Mouse (Mus musculus) kidney, postnatal 36 days (tissue): ENCODE measurements around the gene Tecr.
A peak's percentile ranks its signal among the peaks of the same experiment; 100 is the strongest.
"Not testable (repeated sequence)": the region's sequence is repeated elsewhere in the genome, so short reads cannot be mapped to it uniquely, and the experiment has no call there.

Source experiments
- DNase-seq, 2 experiments: peaks; one replicate each; pipeline ENCODE4 v3.0.0; 2021 to 2022; ENCODE audit warnings: mixed read lengths in 2 of 2

The Tecr gene

DNA sequence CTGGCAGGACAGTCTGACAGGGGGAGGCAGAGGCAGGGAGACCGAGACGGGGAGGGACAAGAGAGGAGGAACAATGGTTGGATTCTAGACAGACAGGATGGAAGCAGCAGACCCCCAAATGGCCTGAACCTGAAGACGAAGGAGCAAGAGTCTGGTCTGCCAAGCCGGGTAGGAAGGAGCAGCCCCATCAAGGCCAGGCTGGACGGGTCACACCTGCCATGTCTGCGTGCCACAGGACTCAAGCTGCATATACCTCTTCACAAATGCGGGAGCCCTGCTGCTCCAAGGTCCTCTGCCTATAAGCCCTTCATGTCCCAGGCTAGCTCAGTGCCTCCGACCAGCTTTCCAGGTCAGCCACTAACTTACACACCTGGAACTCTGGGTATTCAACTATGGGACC lies 28.1 kb downstream of the Tecr start:
- DNase-seq: no peak

- no peak for DNase-seq
Observed at GRCm38 (mm10) chr8:83578131-83579055, 29.4 kb downstream of the Tecr start.

- DNase-seq: peak in 1 of 2 experiments; percentile 41
Observed at GRCm38 (mm10) chr8:83577384-83577791, 30.4 kb downstream of the Tecr start.

DNA sequence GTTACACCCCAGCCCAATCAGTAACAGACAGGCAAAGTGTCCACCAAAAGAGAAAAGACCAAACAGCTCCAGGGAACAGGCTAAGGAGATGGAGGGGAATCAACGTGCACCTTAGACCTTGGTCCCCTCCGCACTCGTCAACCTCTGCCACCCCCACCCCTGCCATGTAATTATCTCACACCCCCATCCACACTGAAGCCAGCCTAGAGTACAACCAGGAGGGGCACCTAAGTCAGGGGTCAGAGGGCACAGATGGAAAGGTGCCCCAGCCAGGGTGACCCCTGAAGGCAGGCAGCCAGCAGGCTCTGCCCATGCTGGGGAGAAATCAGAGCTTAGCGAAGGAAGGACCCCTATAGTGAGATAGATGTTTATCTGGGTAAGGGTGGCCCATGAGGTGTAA lies 30.9 kb downstream of the Tecr start:
- no peak for DNase-seq

GRCm38 (mm10) chr8:83576516-83576895 lies 31.3 kb downstream of the Tecr start:
- no peak for DNase-seq

- DNase-seq: peak in 1 of 2 experiments; percentile 38
Observed at GRCm38 (mm10) chr8:83575561-83576515, 31.9 kb downstream of the Tecr start.

GRCm38 (mm10) chr8:83574631-83575315 lies 33.0 kb downstream of the Tecr start:
- DNase-seq: peak in 1 of 2 experiments; percentile 50

DNA sequence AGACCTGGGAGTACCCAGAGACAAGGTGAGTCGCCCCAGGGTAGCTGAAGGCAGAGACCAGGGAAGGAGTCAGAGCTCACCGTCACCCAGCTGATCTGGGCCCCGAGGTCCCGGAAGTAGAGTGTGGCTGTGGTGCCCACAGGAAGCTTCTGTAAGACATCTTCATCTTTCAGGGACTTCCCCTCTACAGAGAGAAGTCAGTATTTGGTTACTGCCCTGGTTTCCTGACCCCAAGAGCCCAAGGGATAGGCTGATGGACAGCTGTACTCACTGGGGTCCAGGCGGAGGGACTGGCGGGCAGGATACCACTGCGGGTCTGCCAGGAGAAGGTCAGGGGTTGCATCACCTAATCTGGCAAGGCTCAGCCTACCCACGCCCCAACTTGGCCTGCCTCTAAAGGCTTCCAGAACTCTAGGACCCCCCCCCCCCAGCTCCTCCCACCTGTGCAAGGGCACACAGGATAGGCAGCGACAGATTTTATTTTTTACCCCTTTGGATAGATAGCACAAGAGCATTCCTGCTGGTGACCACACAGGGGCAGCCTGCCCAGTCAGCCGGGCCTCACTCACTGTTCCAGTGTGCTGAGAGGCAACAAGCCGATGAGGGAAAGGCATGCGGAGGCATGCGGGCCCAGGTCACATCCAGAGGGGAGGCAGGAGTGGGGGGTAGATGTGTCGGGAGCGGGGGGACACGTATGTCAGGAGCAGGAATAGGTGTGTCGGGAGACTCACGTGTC lies 34.5 kb downstream of the Tecr start:
- peak in 1 of 2 experiments; percentile 48 for DNase-seq

GRCm38 (mm10) chr8:83572246-83572812 lies 35.4 kb downstream of the Tecr start:
- DNase-seq: no peak

- DNase-seq: no peak
Observed at GRCm38 (mm10) chr8:83571791-83572190, 36.0 kb downstream of the Tecr start.

DNA sequence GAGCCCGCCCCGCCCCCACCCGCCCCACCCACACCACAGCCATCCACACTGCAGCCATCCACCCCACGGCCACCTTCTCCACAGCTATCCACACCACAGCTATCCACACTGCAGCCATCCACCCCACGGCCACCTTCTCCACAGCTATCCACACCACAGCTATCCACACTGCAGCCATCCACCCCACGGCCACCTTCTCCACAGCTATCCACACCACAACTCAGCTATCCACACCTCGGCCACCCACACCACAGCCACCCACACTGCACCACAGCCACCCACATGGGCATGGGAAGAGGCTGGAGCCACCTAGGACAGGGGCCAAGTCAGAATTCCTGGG lies 36.8 kb downstream of the Tecr start:
- not testable (repeated sequence) for DNase-seq

GRCm38 (mm10) chr8:83570272-83571000 lies 37.3 kb downstream of the Tecr start:
- DNase-seq: no peak

GRCm38 (mm10) chr8:83569165-83569564 lies 38.6 kb downstream of the Tecr start:
- DNase-seq: no peak

DNA sequence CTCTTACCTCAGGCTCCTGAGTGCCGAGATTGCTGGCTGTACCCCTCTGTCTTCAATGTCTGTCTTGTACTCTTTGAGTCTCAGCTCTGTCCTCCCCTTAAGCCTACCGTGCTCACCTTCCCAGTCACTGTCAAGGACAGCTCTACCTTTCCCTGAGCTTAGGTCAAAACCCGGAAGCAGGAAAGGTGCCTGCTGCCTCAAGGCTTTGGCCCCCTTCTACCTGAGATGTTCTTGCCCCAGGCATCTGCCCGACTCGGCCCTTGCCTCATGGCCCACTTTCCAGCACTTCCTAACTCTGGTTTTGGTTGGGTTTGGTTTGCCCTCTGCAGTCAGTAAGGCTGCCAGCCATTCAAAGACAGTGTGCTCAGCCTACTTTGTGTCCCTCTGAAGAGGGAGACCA lies 39.0 kb downstream of the Tecr start:
- DNase-seq: no peak

GRCm38 (mm10) chr8:83568128-83568527 lies 39.6 kb downstream of the Tecr start:
- no peak for DNase-seq

GRCm38 (mm10) chr8:83567668-83568067 lies 40.1 kb downstream of the Tecr start:
- DNase-seq: no peak

GRCm38 (mm10) chr8:83566469-83567395 lies 41.0 kb downstream of the Tecr start, which contains the start of gene Ndufb7:
TSS of gene Ndufb7 (plus strand) at chr8:83566671.
- DNase-seq: peak; percentile 96 to 98

DNA sequence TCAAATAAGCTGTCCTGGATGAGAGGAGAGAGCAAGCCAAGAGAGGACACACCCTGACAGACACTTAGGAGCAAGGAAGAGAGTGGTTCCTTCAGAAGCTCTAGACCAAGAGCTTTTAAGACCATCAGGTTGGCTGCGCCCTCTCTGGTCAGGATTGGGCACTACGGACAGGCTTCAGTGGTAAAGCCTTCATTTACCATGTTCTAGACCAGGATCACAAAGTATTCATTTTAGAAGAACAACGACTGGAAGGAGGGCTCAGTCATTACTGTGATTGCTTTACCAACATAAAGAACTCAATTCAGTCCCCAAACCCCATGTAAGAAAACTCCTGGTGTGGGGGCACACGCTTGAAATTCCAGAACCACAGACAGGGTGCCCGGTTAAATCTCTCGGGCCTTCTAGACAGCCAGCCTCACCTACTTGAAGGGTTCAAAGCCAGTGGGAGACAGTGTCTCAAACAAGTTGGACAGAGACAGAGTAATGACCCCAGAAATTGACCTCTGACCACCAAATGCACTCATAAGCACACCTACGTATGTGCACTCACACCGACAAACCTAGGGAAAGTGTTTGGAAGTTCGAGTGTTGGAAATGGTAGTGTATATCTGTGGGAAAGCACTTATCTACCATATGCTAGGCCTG lies 41.9 kb downstream of the Tecr start:
- peak in 1 of 2 experiments; percentile 44 for DNase-seq

DNA sequence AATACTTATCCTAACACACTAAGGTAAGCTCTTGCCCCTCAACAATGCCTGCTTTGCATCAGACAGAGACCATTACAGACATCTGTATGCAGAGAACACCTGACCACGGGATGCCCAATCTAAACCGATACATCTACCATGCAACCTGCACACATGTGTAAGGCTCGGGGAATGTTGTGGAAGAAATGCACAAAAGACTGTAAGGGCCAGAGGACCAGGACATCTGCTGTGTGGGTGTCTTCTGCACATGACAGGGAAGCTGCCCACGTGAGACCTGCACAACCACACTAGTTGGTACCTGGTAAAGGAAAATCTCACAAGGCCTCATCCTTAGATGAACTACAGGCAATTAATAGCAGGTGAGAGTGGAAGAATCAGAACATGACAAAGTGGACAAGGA lies 44.5 kb downstream of the Tecr start:
- DNase-seq: no peak
